Mouse (Mus musculus) CH12.LX (cell line): ENCODE data around the gene Pla2g10. TPM values are rescaled to one million over a fixed set of nuclear protein-coding genes. Genes with fewer than 3 reads are reported as not detected.
"Not testable (repeated sequence)": the region's sequence is repeated elsewhere in the genome, so short reads cannot be mapped to it uniquely, and the experiment has no call there.

Source experiments
- DNase-seq: peaks from one replicate; pipeline ENCODE4 v3.0.0-alpha.2; 2013; ENCODE audit errors: extremely low read depth
- H3K27ac ChIP-seq: 2 replicates; pipeline ENCODE4 v1.5.1; 2012; ENCODE audit warnings: low read depth, mild to moderate bottlenecking, control low read depth, moderate library complexity; ENCODE audit not compliant: insufficient read depth
- H3K27me3 ChIP-seq: replicated peaks from 2 replicates; pipeline ENCODE3; 2012; ENCODE audit warnings: inconsistent platforms
- H3K36me3 ChIP-seq, 2 experiments: replicated peaks in 1 of 2; 2 replicates each; pipeline versions ENCODE3 to v1.6.1; 2012; ENCODE audit warnings: inconsistent platforms in 1 of 2, low read length in 1 of 2, mild to moderate bottlenecking in 1 of 2, mixed read lengths in 1 of 2, moderate library complexity in 1 of 2; ENCODE audit not compliant: control insufficient read depth in 1 of 2, insufficient read depth in 1 of 2
- H3K4me1 ChIP-seq, 2 experiments: 2 replicates each; pipeline ENCODE4 v1.6.1; 2012; ENCODE audit warnings: inconsistent platforms in 1 of 2, moderate library complexity in 1 of 2; ENCODE audit not compliant: insufficient read depth in 2 of 2, control insufficient read depth in 1 of 2
- H3K4me2 ChIP-seq: 2 replicates; pipeline ENCODE4 v1.6.1; 2012; ENCODE audit warnings: low read depth, mild to moderate bottlenecking, control low read depth; ENCODE audit not compliant: poor library complexity, insufficient read depth, severe bottlenecking
- H3K4me3 ChIP-seq, 3 experiments: fragments of 150-350 bp in 1 of 3; sonication (generic) in 1 of 3; replicated peaks in 1 of 3; 2 replicates each; pipeline versions ENCODE3 to v1.5.1; 2011 to 2012; ENCODE audit warnings: low read depth in 2 of 3, low read length in 2 of 3, mild to moderate bottlenecking in 2 of 3, moderate library complexity in 2 of 3, control low read depth in 1 of 3, improper control_type of control experiment in 1 of 3, inconsistent platforms in 1 of 3, mixed read lengths in 1 of 3; ENCODE audit not compliant: poor library complexity in 1 of 3
- H3K79me2 ChIP-seq: replicated peaks from 2 replicates; pipeline ENCODE4 v1.6.1; 2012; ENCODE audit warnings: mild to moderate bottlenecking, moderate library complexity; ENCODE audit not compliant: control insufficient read depth, poor library complexity, insufficient read depth, severe bottlenecking; ENCODE audit errors: extremely low read depth
- H3K9ac ChIP-seq: 2 replicates; pipeline ENCODE4 v1.6.1; 2012; ENCODE audit warnings: low read depth, mild to moderate bottlenecking, control low read depth, moderate library complexity; ENCODE audit not compliant: insufficient read depth
- H3K9me3 ChIP-seq: replicated peaks from 2 replicates; pipeline ENCODE3; 2012; ENCODE audit warnings: low read length, inconsistent platforms, mixed read lengths
- BHLHE40 ChIP-seq: IDR thresholded peaks from 2 replicates; pipeline ENCODE4 v1.6.1; 2011; ENCODE audit warnings: mild to moderate bottlenecking, low read depth, low read length, improper control_type of control experiment
- E2F4 ChIP-seq: IDR thresholded peaks from 2 replicates; pipeline ENCODE4 v1.6.1; 2011; ENCODE audit warnings: low read depth, low read length, improper control_type of control experiment; ENCODE audit not compliant: insufficient replicate concordance
- ELF1 ChIP-seq: IDR thresholded peaks from 2 replicates; pipeline ENCODE4 v1.6.1; 2014; ENCODE audit warnings: low read depth, mild to moderate bottlenecking, inconsistent platforms, low read length, improper control_type of control experiment
- ETS1 ChIP-seq: conservative IDR thresholded peaks from 2 replicates; pipeline ENCODE4 v1.6.1; 2012; ENCODE audit warnings: low read depth, mild to moderate bottlenecking, inconsistent platforms, low read length, improper control_type of control experiment, moderate library complexity
- HCFC1 ChIP-seq: IDR thresholded peaks from 2 replicates; pipeline ENCODE4 v1.6.1; 2012; ENCODE audit warnings: low read depth, mild to moderate bottlenecking, inconsistent platforms, low read length, improper control_type of control experiment
- IRF4 ChIP-seq: IDR thresholded peaks from 2 replicates; pipeline ENCODE4 v1.6.1; 2014; ENCODE audit warnings: low read depth, mild to moderate bottlenecking, inconsistent platforms, low read length, improper control_type of control experiment
- KAT2A ChIP-seq: IDR thresholded peaks from 2 replicates; pipeline ENCODE4 v1.6.1; 2012; ENCODE audit warnings: low read length, improper control_type of control experiment, inconsistent platforms; ENCODE audit not compliant: insufficient replicate concordance
- MAX ChIP-seq: IDR thresholded peaks from 2 replicates; pipeline ENCODE4 v1.6.1; 2011; ENCODE audit warnings: low read length, improper control_type of control experiment
- MAZ ChIP-seq: IDR thresholded peaks from 2 replicates; pipeline ENCODE4 v1.6.1; 2012; ENCODE audit warnings: low read depth, mild to moderate bottlenecking, inconsistent platforms, low read length, improper control_type of control experiment, moderate library complexity
- MEF2A ChIP-seq: IDR thresholded peaks from 2 replicates; pipeline ENCODE4 v1.6.1; 2014; ENCODE audit warnings: low read depth, mild to moderate bottlenecking, inconsistent platforms, low read length, improper control_type of control experiment, borderline replicate concordance
- MXI1 ChIP-seq: IDR thresholded peaks from 2 replicates; pipeline ENCODE4 v1.6.1; 2011; ENCODE audit warnings: mild to moderate bottlenecking, low read depth, low read length, improper control_type of control experiment
- NELFE ChIP-seq: IDR thresholded peaks from 2 replicates; pipeline ENCODE4 v1.6.1; 2011; ENCODE audit warnings: low read depth, low read length, improper control_type of control experiment
- NRF1 ChIP-seq: IDR thresholded peaks from 2 replicates; pipeline ENCODE4 v1.6.1; 2014; ENCODE audit warnings: low read depth, mild to moderate bottlenecking, inconsistent platforms, low read length, improper control_type of control experiment, moderate library complexity
- PAX5 ChIP-seq: IDR thresholded peaks from 2 replicates; pipeline ENCODE4 v1.6.1; 2012; ENCODE audit warnings: low read length, inconsistent platforms, mixed read lengths
- POLR2A ChIP-seq: IDR thresholded peaks from 2 replicates; pipeline ENCODE4 v1.6.1; 2011; ENCODE audit warnings: low read depth, mild to moderate bottlenecking, improper control_type of control experiment, low read length
- POLR2AphosphoS2 ChIP-seq: IDR thresholded peaks from 2 replicates; pipeline ENCODE4 v1.6.1; 2011; ENCODE audit warnings: low read depth, low read length, improper control_type of control experiment
- SIN3A ChIP-seq: IDR thresholded peaks from 2 replicates; pipeline ENCODE4 v1.6.1; 2012; ENCODE audit warnings: low read length, improper control_type of control experiment, inconsistent platforms
- SMC3 ChIP-seq: IDR thresholded peaks from 2 replicates; pipeline ENCODE4 v1.6.1; 2011; ENCODE audit warnings: low read depth, low read length, improper control_type of control experiment
- TBP ChIP-seq: conservative IDR thresholded peaks from 2 replicates; pipeline ENCODE4 v1.6.1; 2011; ENCODE audit warnings: low read depth, low read length, improper control_type of control experiment
- TCF12 ChIP-seq: IDR thresholded peaks from 2 replicates; pipeline ENCODE4 v1.6.1; 2014; ENCODE audit warnings: low read depth, mild to moderate bottlenecking, inconsistent platforms, low read length, improper control_type of control experiment
- USF1 ChIP-seq: IDR thresholded peaks from 2 replicates; pipeline ENCODE4 v1.6.1; 2014; ENCODE audit warnings: low read depth, mild to moderate bottlenecking, inconsistent platforms, low read length, improper control_type of control experiment
- USF2 ChIP-seq: conservative IDR thresholded peaks from 2 replicates; pipeline ENCODE4 v1.6.1; 2011; ENCODE audit warnings: low read depth, low read length, improper control_type of control experiment
- ZNF384 ChIP-seq: IDR thresholded peaks from 2 replicates; pipeline ENCODE4 v1.6.1; 2012; ENCODE audit warnings: low read depth, low read length, improper control_type of control experiment, inconsistent platforms
- dilution Hi-C: fragments of 300-500 bp; cut with MboI; formaldehyde crosslinking; loops from 2 replicates; pipeline ENCODE4 v1.14.3; 2020; ENCODE audit warnings: low sequenced_read_pairs; ENCODE audit not compliant: extremely low pct_unique_long_range_greater_than_20kb, extremely low pct_ligation_motif_present
- in situ Hi-C: fragments of 300-500 bp; cut with MboI; formaldehyde crosslinking; loops from 3 replicates; pipeline ENCODE4 v1.14.3; 2019; ENCODE audit warnings: low sequenced_read_pairs, low pct_ligation_motif_present, low pct_unique_long_range_greater_than_20kb, mixed read lengths
- polyA plus RNA-seq: library from polyadenylated mRNA; unstranded; fragments of >175 nt; gene quantifications from 2 replicates; pipeline ENCODE4 v1.2.1, GENCODE M21; 2012; ENCODE audit warnings: low read depth; ENCODE audit not compliant: insufficient read length
- total RNA-seq, 2 experiments: library from RNA; depleted of rRNA; stranded (reverse); fragments of 300-350 nt in 1 of 2; fragments of >200 nt in 1 of 2; gene quantifications; 2 replicates each; pipeline ENCODE4 v1.2.3; 2012 to 2014

Pla2g10 gene
- total and polyA plus RNA-seq, 3 experiments, result not detected

- H3K4me3 ChIP-seq, H3K27me3 ChIP-seq, H3K9me3 ChIP-seq, H3K9ac ChIP-seq, in situ Hi-C loops, H3K79me2 ChIP-seq, H3K36me3 ChIP-seq, H3K27ac ChIP-seq, DNase-seq, dilution Hi-C loops, H3K4me2 ChIP-seq: not testable (repeated sequence)
- peaks cover 7 to 17% of the 10 kb centered on the region in 2 experiments; a peak in 3 of 4 replicates for H3K4me1 ChIP-seq
- TF ChIP-seq TBP, result 0 out of 2 replicates have a peak, but pooled peaks have one; percentile 57
Observed at GRCm38 (mm10) chr16:13762807-13763206, 32.0 kb upstream of the Pla2g10 start.

- peaks cover 7 to 19% of the 10 kb centered on the region in 2 experiments; a peak in 3 of 4 replicates for H3K4me1 ChIP-seq
- in situ Hi-C loops, result no loop called here
- no peak overlapping the region for H3K4me3 ChIP-seq
- no peak overlapping the region for H3K27ac ChIP-seq
- peaks cover 0 to 5% of the 10 kb centered on the region in 2 experiments for H3K36me3 ChIP-seq
- no peak overlapping the region for H3K9ac ChIP-seq
- no peak for DNase-seq
- H3K4me2 ChIP-seq, result no peak overlapping the region
- no peaks in the 10 kb centered on the region for H3K79me2 ChIP-seq
- H3K27me3 ChIP-seq, result peaks cover 2% of the 10 kb centered on the region
- dilution Hi-C loops, result no loop called here
- no peaks in the 10 kb centered on the region for H3K9me3 ChIP-seq
- TF ChIP-seq MAX (no peak), TBP (no peak), PAX5 (no peak), MEF2A (no peak), USF2 (no peak), MXI1 (no peak), ZNF384 (peak; percentile 47; the same call in 1 of the 2 replicates), SMC3 (no peak)
Observed at GRCm38 (mm10) chr16:13757823-13758222, 27.0 kb upstream of the Pla2g10 start.

GRCm38 (mm10) chr16:13754400-13755190, 23.8 kb upstream of the Pla2g10 start:
- peaks cover 0 to under 1% of the 10 kb centered on the region in 2 experiments for H3K36me3 ChIP-seq

More at GRCm38 (mm10) chr16:13754400-13755190, 23.8 kb upstream of the Pla2g10 start:
- dilution Hi-C loops, result no loop called here
- peak overlapping the region; percentile 57 for H3K4me2 ChIP-seq
- H3K27ac ChIP-seq, result no peak overlapping the region
- peaks cover 2% of the 10 kb centered on the region for H3K27me3 ChIP-seq
- peaks cover under 1 to 19% of the 10 kb centered on the region in 2 experiments; a peak in 3 of 4 replicates for H3K4me1 ChIP-seq
- TF ChIP-seq KAT2A, result no peak
- peak; percentile 76; the same call in 1 of the 2 replicates for TF ChIP-seq MAZ
- no peak for TF ChIP-seq ETS1
- TF ChIP-seq MXI1, result peak; percentile 86; the same call in 1 of the 2 replicates
- peak; percentile 59 for TF ChIP-seq HCFC1
- no peak for TF ChIP-seq BHLHE40
- no peak for TF ChIP-seq USF1
- peak; percentile 95 for TF ChIP-seq ELF1
- peak; percentile 49; the same call in 1 of the 2 replicates for TF ChIP-seq TCF12
- TF ChIP-seq POLR2A, result peak; percentile 75
- TF ChIP-seq MAX, result peak; percentile 40; the same call in 1 of the 2 replicates
- TF ChIP-seq NRF1, result peak; percentile 92
- TF ChIP-seq POLR2AphosphoS2, result peak; percentile 72; the same call in 1 of the 2 replicates
- 0 out of 2 replicates have a peak, but pooled peaks have one; percentile 22 for TF ChIP-seq IRF4
- peak; percentile 88 for TF ChIP-seq SIN3A
- TF ChIP-seq E2F4, result peak; percentile 61; the same call in 1 of the 2 replicates
- peak; percentile 62 for TF ChIP-seq NELFE
- no peak for TF ChIP-seq SMC3
- TF ChIP-seq ZNF384, result peak; percentile 48
- H3K9ac ChIP-seq, result peak overlapping the region; percentile 33; the same call in 1 of the 2 replicates
- peak; percentile 98 for DNase-seq
- H3K9me3 ChIP-seq, result no peaks in the 10 kb centered on the region
- in situ Hi-C loops, result no loop called here
- peak overlapping the region; percentile 49 to 62 (median 57) for H3K4me3 ChIP-seq
- H3K79me2 ChIP-seq, result no peaks in the 10 kb centered on the region
